Mouse (Mus musculus) heart, embryonic 14.5 days (tissue): ENCODE measurements around the gene Cradd. TPM values are rescaled to one million over a fixed set of nuclear protein-coding genes. Genes with fewer than 3 reads are reported as not detected.

ENCODE experiments used
- ATAC-seq: fragments of 200-750 bp; cut with Nextera tagmentation; 2 replicates; pipeline ENCODE4 v1.8.0; 2017; ENCODE audit warnings: low read depth, moderate TSS enrichment; ENCODE audit not compliant: insufficient number of reproducible peaks, insufficient read depth, low FRiP score
- H3K27ac ChIP-seq, 2 experiments: fragments of 200-500 bp in 1 of 2; fragments of 300-500 bp in 1 of 2; sonication (generic) in 1 of 2; replicated peaks in 1 of 2; 2 replicates each; pipeline ENCODE4 v1.5.1; 2012 to 2014; ENCODE audit warnings: low read depth in 2 of 2, low read length in 2 of 2, control low read depth in 1 of 2, mild to moderate bottlenecking in 1 of 2, mixed read lengths in 1 of 2; ENCODE audit not compliant: control insufficient read depth in 1 of 2, insufficient read depth in 1 of 2
- H3K27me3 ChIP-seq: fragments of 300-500 bp; sonication (generic); 2 replicates; pipeline ENCODE4 v1.6.1; 2014; ENCODE audit warnings: mild to moderate bottlenecking, low read length, control low read depth; ENCODE audit not compliant: control insufficient read depth, insufficient read depth
- H3K36me3 ChIP-seq: fragments of 300-500 bp; sonication (generic); 2 replicates; pipeline ENCODE4 v1.6.1; 2014; ENCODE audit warnings: mild to moderate bottlenecking, control low read depth, low read length, mixed read lengths; ENCODE audit not compliant: control insufficient read depth, insufficient read depth
- H3K4me1 ChIP-seq, 2 experiments: fragments of 200-500 bp in 1 of 2; fragments of 300-500 bp in 1 of 2; sonication (generic) in 1 of 2; 2 replicates each; pipeline ENCODE4 v1.6.1; 2012 to 2014; ENCODE audit warnings: low read length in 2 of 2, control low read depth in 1 of 2, mixed read lengths in 1 of 2; ENCODE audit not compliant: control insufficient read depth in 2 of 2, insufficient read depth in 2 of 2
- H3K4me2 ChIP-seq: fragments of 300-500 bp; sonication (generic); 2 replicates; pipeline ENCODE4 v1.6.1; 2014; ENCODE audit warnings: mild to moderate bottlenecking, low read length
- H3K4me3 ChIP-seq, 2 experiments: fragments of 200-500 bp in 1 of 2; fragments of 300-500 bp in 1 of 2; sonication (generic) in 1 of 2; 2 replicates each; pipeline ENCODE4 v1.5.1; 2012 to 2014; ENCODE audit warnings: low read length in 2 of 2, mild to moderate bottlenecking in 2 of 2, control low read depth in 1 of 2, low read depth in 1 of 2, moderate library complexity in 1 of 2; ENCODE audit not compliant: control insufficient read depth in 1 of 2, insufficient read depth in 1 of 2
- H3K9ac ChIP-seq: fragments of 300-500 bp; sonication (generic); 2 replicates; pipeline ENCODE4 v1.6.1; 2014; ENCODE audit warnings: mild to moderate bottlenecking, low read length
- H3K9me3 ChIP-seq: fragments of 300-500 bp; sonication (generic); 2 replicates; pipeline ENCODE4 v1.6.1; 2016; ENCODE audit warnings: low read length, control low read depth; ENCODE audit not compliant: control insufficient read depth
- WGBS: fragments of 180-500 bp; shearing (Covaris S2); extraction: QIAGEN DNeasy Blood & Tissue Kit; methylation state at CpG from one replicate; pipeline ENCODE4 v1.1.7; 2014; 5-methylcytosine and 5-hydroxymethylcytosine counted together
- polyA plus RNA-seq: library from polyadenylated mRNA; unstranded; fragments of >200 nt; fragmentation: Nextera tagmentation; extraction: Ambion mirVana; gene quantifications from 2 replicates; pipeline ENCODE4 v1.2.1, GENCODE M21; 2014

The Cradd gene
- polyA plus RNA-seq, 1 experiment from 2014 or later, result 12.3 TPM

- 42% methylated on average over 3 of the region's 3 CpGs for WGBS
- ATAC-seq, result no peak
- no peak overlapping the region for H3K4me2 ChIP-seq
- H3K9me3 ChIP-seq, result no peaks in the 10 kb centered on the region
- H3K4me3 ChIP-seq, result no peak overlapping the region
- no peak overlapping the region for H3K27ac ChIP-seq
- peaks cover 9 to 16% of the 10 kb centered on the region in 2 experiments for H3K4me1 ChIP-seq
- H3K36me3 ChIP-seq, result no peaks in the 10 kb centered on the region
- H3K9ac ChIP-seq, result no peak overlapping the region
- H3K27me3 ChIP-seq, result no peaks in the 10 kb centered on the region
Observed at GRCm38 (mm10) chr10:95260420-95260819, 63.5 kb downstream of the Cradd start.

- Histone ChIP-seq H3K4me3 (no peak overlapping the region), H3K4me2 (no peak overlapping the region), H3K27me3 (no peaks in the 10 kb centered on the region), H3K9ac (no peak overlapping the region), H3K9me3 (no peaks in the 10 kb centered on the region), H3K4me1 (peaks cover 14 to 21% of the 10 kb centered on the region in 2 experiments), H3K36me3 (no peaks in the 10 kb centered on the region), H3K27ac (no peak overlapping the region)
- 62% methylated on average over 10 of the region's 10 CpGs for WGBS
- ATAC-seq, result no peak
Observed at GRCm38 (mm10) chr10:95258471-95259155, 65.3 kb downstream of the Cradd start.

GRCm38 (mm10) chr10:95257979-95258378, 66.0 kb downstream of the Cradd start:
- Histone ChIP-seq H3K4me2 (no peak overlapping the region), H3K9ac (no peak overlapping the region), H3K27me3 (no peaks in the 10 kb centered on the region), H3K27ac (no peak overlapping the region), H3K4me1 (peaks cover 14 to 21% of the 10 kb centered on the region in 2 experiments), H3K4me3 (no peak overlapping the region), H3K36me3 (no peaks in the 10 kb centered on the region), H3K9me3 (no peaks in the 10 kb centered on the region)
- 68% methylated on average over 8 of the region's 8 CpGs for WGBS
- no peak for ATAC-seq

- H3K9me3 ChIP-seq, result no peaks in the 10 kb centered on the region
- no peak for ATAC-seq
- H3K36me3 ChIP-seq, result no peaks in the 10 kb centered on the region
- no peak overlapping the region for H3K9ac ChIP-seq
- no peak overlapping the region for H3K4me3 ChIP-seq
- H3K27ac ChIP-seq, result no peak overlapping the region
- H3K4me2 ChIP-seq, result no peak overlapping the region
- H3K27me3 ChIP-seq, result no peaks in the 10 kb centered on the region
- WGBS, result 57% methylated on average over 7 of the region's 7 CpGs
- peaks cover 9 to 17% of the 10 kb centered on the region in 2 experiments for H3K4me1 ChIP-seq
Observed at GRCm38 (mm10) chr10:95256095-95256494, 67.8 kb downstream of the Cradd start.

GRCm38 (mm10) chr10:95255018-95255680, 68.8 kb downstream of the Cradd start:
- 76% methylated on average over 8 of the region's 8 CpGs for WGBS

GRCm38 (mm10) chr10:95254453-95255001, 69.4 kb downstream of the Cradd start:
- Histone ChIP-seq H3K4me3 (no peak overlapping the region), H3K9ac (peak overlapping the region; percentile 28; the same call in 1 of the 2 replicates), H3K36me3 (no peaks in the 10 kb centered on the region), H3K4me2 (peak overlapping the region; percentile 43), H3K27ac (no peak overlapping the region), H3K9me3 (no peaks in the 10 kb centered on the region), H3K4me1 (peaks cover 9% of the 10 kb centered on the region in 2 experiments), H3K27me3 (no peaks in the 10 kb centered on the region)
- ATAC-seq, result no peak
- WGBS, result 39% methylated on average over 13 of the region's 13 CpGs

More at GRCm38 (mm10) chr10:95255018-95255680, 68.8 kb downstream of the Cradd start:
- no peak overlapping the region for H3K9ac ChIP-seq
- no peak overlapping the region for H3K4me3 ChIP-seq
- no peaks in the 10 kb centered on the region for H3K27me3 ChIP-seq
- no peak overlapping the region for H3K4me2 ChIP-seq
- no peaks in the 10 kb centered on the region for H3K36me3 ChIP-seq
- H3K4me1 ChIP-seq, result peaks cover 9 to 10% of the 10 kb centered on the region in 2 experiments
- no peak overlapping the region for H3K27ac ChIP-seq
- no peak for ATAC-seq
- no peaks in the 10 kb centered on the region for H3K9me3 ChIP-seq

- H3K36me3 ChIP-seq, result no peaks in the 10 kb centered on the region
- no peak overlapping the region for H3K27ac ChIP-seq
- H3K27me3 ChIP-seq, result no peaks in the 10 kb centered on the region
- no peak for ATAC-seq
- peak overlapping the region; percentile 43 for H3K4me2 ChIP-seq
- no peak overlapping the region for H3K4me3 ChIP-seq
- H3K9me3 ChIP-seq, result no peaks in the 10 kb centered on the region
- WGBS, result 45% methylated on average over 3 of the region's 3 CpGs
- H3K9ac ChIP-seq, result no peak overlapping the region; the same call in 1 of the 2 replicates
- H3K4me1 ChIP-seq, result peaks cover 9% of the 10 kb centered on the region in 2 experiments
Observed at GRCm38 (mm10) chr10:95254046-95254445, 69.9 kb downstream of the Cradd start.
